In genomic region chr15:99909339-99909996, GRCm38 (mm10) we compare ENCODE assay signal across 10 mouse cellular contexts. TPM values are rescaled to one million over a fixed set of nuclear protein-coding genes. Genes with fewer than 3 reads are reported as not detected.
DNase-seq lines count a peak whose midpoint lies in the region; ATAC-seq and TF ChIP-seq lines count a peak whose summit lies in the region.
"Not testable (repeated sequence)": the region's sequence is repeated elsewhere in the genome, so short reads cannot be mapped to it uniquely, and the experiment has no call there.
"Had no signal": no experiment of that assay in that cellular context is flagged by ENCODE, and none has a peak within 500 bp of the region (broad histone marks: within the 10 kb centered on the region; RNA-seq: fewer than 3 reads in every experiment).

No protein-coding gene starts in this region.

- not testable (repeated sequence) for H3K27me3 ChIP-seq in kidney, embryonic 16.5 days (ENCODE audit: insufficient read depth, low read length)

- not testable (repeated sequence) for H3K4me2 ChIP-seq in kidney, embryonic 16.5 days (replicated peaks; ENCODE audit: low read depth, low read length)

- peak; percentile 45; the same call in 1 of the 2 replicates for TF ChIP-seq CTCF in brain, embryonic 14.5 days (IDR thresholded peaks at IDR 0.05; ENCODE audit: borderline replicate concordance, extremely low read depth, insufficient read depth, insufficient read length)
- TF ChIP-seq CTCF in lung, adult 2 months (IDR thresholded peaks at IDR 0.05; ENCODE audit: insufficient read depth, low read length), result peak; percentile 35; the same call in 1 of the 2 replicates

- not testable (repeated sequence) for TF ChIP-seq POLR2A in brain, embryonic 14.5 days (IDR thresholded peaks at IDR 0.05; ENCODE audit: borderline replicate concordance, extremely low read depth, insufficient read depth, insufficient read length, poor library complexity, severe bottlenecking); lung, adult 2 months (IDR thresholded peaks at IDR 0.05; ENCODE audit: borderline replicate concordance, extremely low read depth, low read depth, low read length)

- DNase-seq in ES-E14 (ENCODE audit: low read depth, low spot score), result peak; percentile 79
- peak; percentile 30 for DNase-seq in brain, embryonic 14.5 days (ENCODE audit: low read depth)
- DNase-seq in embryo, embryonic 10 days (ENCODE audit: low spot score), result peak; percentile 47
- DNase-seq in lung, adult 2 months, result peak; percentile 17
- DNase-seq in testis, postnatal 10 days (ENCODE audit: low spot score), result peak; percentile 67

- not testable (repeated sequence) for H3K9me3 ChIP-seq in ES-E14 (ENCODE audit: control insufficient read depth, insufficient read depth, low read depth, low read length); kidney, embryonic 16.5 days (ENCODE audit: low read length)

- H3K9ac ChIP-seq in ES-E14 (ENCODE audit: insufficient read depth, low read depth, low read length, poor library complexity, severe bottlenecking); kidney, embryonic 16.5 days (replicated peaks; ENCODE audit: low read length): not testable (repeated sequence)

- in situ Hi-C loops in ES-E14 (cut with MboI; ENCODE audit: low sequenced_read_pairs in 2 of 2, unreplicated experiment in 2 of 2), result loop anchor here in 1 of 2 experiments (10.0 kb wide), 1 partner anchor 195 kb away; the partner anchor contains the start of gene Gpd1

- H3K4me3 ChIP-seq in ES-E14 (ENCODE audit: insufficient read depth in 1 of 2, low read depth in 1 of 2, low read length in 2 of 2, poor library complexity in 1 of 2, severe bottlenecking in 1 of 2); kidney, embryonic 16.5 days (ENCODE audit: low read length); lung, adult 2 months (replicated peaks; ENCODE audit: extremely low read depth, low read depth, low read length): not testable (repeated sequence)

- H3K4me1 ChIP-seq in ES-E14 (ENCODE audit: control insufficient read depth in 2 of 2, insufficient read depth in 2 of 2, low read length in 2 of 2, poor library complexity in 1 of 2); kidney, embryonic 16.5 days (ENCODE audit: insufficient read depth, low read length); lung, adult 2 months (ENCODE audit: control insufficient read depth, insufficient read depth, low read length): not testable (repeated sequence)

- H3K36me3 ChIP-seq in ES-E14 (ENCODE audit: control insufficient read depth, insufficient read depth, low read length, poor library complexity, severe bottlenecking); kidney, embryonic 16.5 days (ENCODE audit: insufficient read depth, low read length): not testable (repeated sequence)

- H3K27ac ChIP-seq in ES-E14 (ENCODE audit: insufficient read depth, low read depth, low read length, poor library complexity, severe bottlenecking); kidney, embryonic 16.5 days (ENCODE audit: low read length): not testable (repeated sequence)

- ATAC-seq in granulocyte monocyte progenitor cell, adult 5-6 weeks (replicated peaks; ENCODE audit: poor library complexity, severe bottlenecking), result peak; percentile 53
- 0 out of 2 replicates have a peak, but pooled peaks have one; percentile 46 for ATAC-seq in kidney, embryonic 16.5 days (ENCODE audit: low FRiP score, low TSS enrichment)
- peak; percentile 44; the same call in 1 of the 2 replicates for ATAC-seq in neutrophil, adult 5-6 weeks (ENCODE audit: extremely low read depth, insufficient number of reproducible peaks, low FRiP score, poor library complexity, severe bottlenecking)

- 41% methylated on average over 14 of the region's 14 CpGs for WGBS in kidney, embryonic 16.5 days
- 41% methylated on average over 14 of the region's 14 CpGs for WGBS in lung, adult 2 months

TF ChIP-seq in ES-E14, 5 proteins besides CTCF, POLR2A, EP300 and RAD21:
- TF ChIP-seq ZNF384 (IDR thresholded peaks at IDR 0.05; ENCODE audit: low read depth, low read length), result peak; percentile 89

RNA-seq across cellular contexts. Expression of gene Lima1, which starts 34.2 kb away (rescaled TPM):
- 69.9 and 92.7 TPM in 2 replicates for total RNA-seq in ES-E14 (2012; rRNA removed)
- 21.1 and 22.2 TPM in 2 replicates for polyA plus RNA-seq in brain, embryonic 14.5 days (2012; rRNA removed)
- total RNA-seq in granulocyte monocyte progenitor cell, adult 5-6 weeks (2014; fragmentation: Nextera tagmentation), result 3.5 and 13.8 TPM in 2 replicates
- total RNA-seq in granulocyte monocyte progenitor cell, adult 5-6 weeks (2017), result 3.0 and 7.2 TPM in 2 replicates
- polyA plus RNA-seq in kidney, embryonic 16.5 days (2015; fragmentation: Nextera tagmentation; extraction: Ambion mirVana), result 54.7 and 62.1 TPM in 2 replicates
- 23.6 and 29.7 TPM in 2 replicates for polyA plus RNA-seq in lung, adult 2 months (2012; rRNA removed)
- total RNA-seq in neutrophil, adult 5-6 weeks (2017), result 1.1 and 2.1 TPM in 2 replicates

RNA-seq across cellular contexts. Expression of gene Fam186a, which starts 57.4 kb away (rescaled TPM):
- total RNA-seq in ES-E14 (2012; rRNA removed), result 0.05 and 0.13 TPM in 2 replicates
- 0.01 and 0.03 TPM in 2 replicates for polyA plus RNA-seq in brain, embryonic 14.5 days (2012; rRNA removed)
- total RNA-seq in granulocyte monocyte progenitor cell, adult 5-6 weeks (2014; fragmentation: Nextera tagmentation), result not detected in 2 replicates
- total RNA-seq in granulocyte monocyte progenitor cell, adult 5-6 weeks (2017), result not detected in 2 replicates
- 0.02 TPM in 1 of 2 replicates, not detected in the other for polyA plus RNA-seq in kidney, embryonic 16.5 days (2015; fragmentation: Nextera tagmentation; extraction: Ambion mirVana)
- 0.04 TPM in 1 of 2 replicates, not detected in the other for polyA plus RNA-seq in lung, adult 2 months (2012; rRNA removed)
- not detected in 2 replicates for total RNA-seq in neutrophil, adult 5-6 weeks (2017)
- total RNA-seq: monocyte, adult 5-6 weeks had no signal
- polyA plus RNA-seq: hindbrain, embryonic 12.5 days had no signal

Comparison
In these comparisons a context has a peak if more than half of its experiments do, and no peak if none do; other contexts are left out.
1. DNase-seq: peak in every context shown above with its lines; median percentile 79 in ES-E14; 67 in testis, postnatal 10 days; 47 in embryo, embryonic 10 days; 30 in brain, embryonic 14.5 days; 17 in lung, adult 2 months.